Mouse (Mus musculus) duodenum, adult 2 months (tissue): ENCODE data around the gene 4933405O20Rik. TPM values are rescaled to one million over a fixed set of nuclear protein-coding genes. Genes with fewer than 3 reads are reported as not detected.

Experiments used
- polyA plus RNA-seq: library from polyadenylated mRNA; depleted of rRNA; stranded (reverse); fragments of >200 nt; gene quantifications from 2 replicates; pipeline ENCODE4 v1.2.3, GENCODE M21; 2012; ENCODE audit warnings: low replicate concordance; rRNA removed

4933405O20Rik gene
- polyA plus RNA-seq, result not detected in 2 replicates

GRCm38 (mm10) chr7:50598890-50599289 is at the start of gene 4933405O20Rik:
TSS of gene 4933405O20Rik (plus strand) at chr7:50599190.

